Mouse (Mus musculus): ENCODE results near the gene Blvra. TPM values are rescaled to one million over a fixed set of nuclear protein-coding genes. Genes with fewer than 3 reads are reported as not detected.

Blvra gene
- polyA plus RNA-seq (2015; fragmentation: Nextera tagmentation; extraction: Ambion mirVana): 31.4 and 32.8 TPM in 2 replicates

GRCm38 (mm10) chr2:127070435-127070841 lies at the start of gene Blvra:
Gene Blvra, plus strand, starts transcription at chr2:127070665.

GRCm38 (mm10) chr2:127133621-127134461 lies 63.4 kb downstream of the Blvra start, which contains the start of gene Ncaph:
Gene Ncaph, minus strand, starts transcription at chr2:127133954.

GRCm38 (mm10) chr2:127143158-127144063 lies 72.9 kb downstream of the Blvra start, which contains the start of gene Itpripl1:
Gene Itpripl1, minus strand, starts transcription at chr2:127143442.

Small RNAs within 50 kb of the gene (microRNA-seq; reads per million reads assigned to microRNA genes)
- gene Gm24081: not detected

Other genes with a start within 250 kb of the Blvra start
- 29.1 and 30.6 TPM in 2 replicates for gene Trpm7, start 194.4 kb upstream of the Blvra start, polyA plus RNA-seq (2015; fragmentation: Nextera tagmentation; extraction: Ambion mirVana)
- gene Sppl2a, start 137.4 kb upstream of the Blvra start, polyA plus RNA-seq (2015; fragmentation: Nextera tagmentation; extraction: Ambion mirVana): 30.2 and 30.3 TPM in 2 replicates
- gene Ap4e1, start 61.9 kb upstream of the Blvra start, polyA plus RNA-seq (2015; fragmentation: Nextera tagmentation; extraction: Ambion mirVana): 6.6 and 6.9 TPM in 2 replicates
- gene Ncaph, start 63.3 kb downstream of the Blvra start, polyA plus RNA-seq (2015; fragmentation: Nextera tagmentation; extraction: Ambion mirVana): 7.2 and 10.1 TPM in 2 replicates
- 10.9 and 12.4 TPM in 2 replicates for gene Itpripl1, start 72.8 kb downstream of the Blvra start, polyA plus RNA-seq (2015; fragmentation: Nextera tagmentation; extraction: Ambion mirVana)
- gene 1810024B03Rik, start 137.6 kb downstream of the Blvra start, polyA plus RNA-seq (2015; fragmentation: Nextera tagmentation; extraction: Ambion mirVana): 1.0 and 1.8 TPM in 2 replicates
- gene Snrnp200, start 137.7 kb downstream of the Blvra start, polyA plus RNA-seq (2015; fragmentation: Nextera tagmentation; extraction: Ambion mirVana): 23.3 and 29.3 TPM in 2 replicates
- gene Ciao1, start 177.2 kb downstream of the Blvra start, polyA plus RNA-seq (2015; fragmentation: Nextera tagmentation; extraction: Ambion mirVana): 50.4 and 52.9 TPM in 2 replicates
- 80.0 and 82.2 TPM in 2 replicates for gene Tmem127, start 177.2 kb downstream of the Blvra start, polyA plus RNA-seq (2015; fragmentation: Nextera tagmentation; extraction: Ambion mirVana)
- gene Stard7, start 199.6 kb downstream of the Blvra start, polyA plus RNA-seq (2015; fragmentation: Nextera tagmentation; extraction: Ambion mirVana): 89.7 and 93.4 TPM in 2 replicates

Data from neural tube, postnatal 0 days (tissue).